Mouse (Mus musculus): Measurements from ENCODE around the gene Gm5725. TPM values are rescaled to one million over a fixed set of nuclear protein-coding genes. Genes with fewer than 3 reads are reported as not detected.

Gm5725 gene
- not detected for polyA plus RNA-seq (2017; shearing (Covaris generic))

GRCm38 (mm10) chr7:21844167-21844566, at the start of gene Gm5725:
TSS of gene Gm5725 (minus strand) at chr7:21844267.

GRCm38 (mm10) chr7:21832051-21832450, 12.0 kb downstream of the Gm5725 start, which contains the start of gene Vmn1r135:
TSS of gene Vmn1r135 (plus strand) at chr7:21832351.

GRCm38 (mm10) chr7:21796628-21797027, 47.4 kb downstream of the Gm5725 start, which contains the start of gene Gm4177:
TSS of gene Gm4177 (minus strand) at chr7:21796728.

Other genes with a start within 250 kb of the Gm5725 start
- gene Vmn1r132, start 230.2 kb downstream of the Gm5725 start, polyA plus RNA-seq (2017; shearing (Covaris generic)), result not detected
- gene Gm4175, start 82.8 kb downstream of the Gm5725 start, polyA plus RNA-seq (2017; shearing (Covaris generic)), result not detected
- not detected for gene Gm4177, start 47.5 kb downstream of the Gm5725 start, polyA plus RNA-seq (2017; shearing (Covaris generic))
- not detected for gene Vmn1r135, start 11.9 kb downstream of the Gm5725 start, polyA plus RNA-seq (2017; shearing (Covaris generic))
- gene Gm5891, start 77.0 kb upstream of the Gm5725 start, polyA plus RNA-seq (2017; shearing (Covaris generic)), result not detected
- not detected for gene Vmn1r137, start 150.3 kb upstream of the Gm5725 start, polyA plus RNA-seq (2017; shearing (Covaris generic))
- gene Vmn1r138, start 184.6 kb upstream of the Gm5725 start, polyA plus RNA-seq (2017; shearing (Covaris generic)), result not detected
- gene Gm6176, start 212.0 kb upstream of the Gm5725 start, polyA plus RNA-seq (2017; shearing (Covaris generic)), result not detected
- not detected for gene Vmn1r139, start 224.8 kb upstream of the Gm5725 start, polyA plus RNA-seq (2017; shearing (Covaris generic))